ENCODE assay signal across 17 mouse cellular contexts in genomic region chr17:32880320-32881218, GRCm38 (mm10). TPM values are rescaled to one million over a fixed set of nuclear protein-coding genes. Genes with fewer than 3 reads are reported as not detected.
"Had no signal": no experiment of that assay in that cellular context is flagged by ENCODE, and none has a peak within 500 bp of the region (broad histone marks: within the 10 kb centered on the region; RNA-seq: fewer than 3 reads in every experiment).

No protein-coding gene starts in this region.

- DNase-seq: kidney, postnatal 25 days; lung, embryonic 14.5 days; lung, postnatal 10 days; lung, postnatal 4 days; retina, postnatal 1 day had no signal

- ATAC-seq: liver, embryonic 12.5 days; midbrain, embryonic 15.5 days had no signal

- H3K27ac ChIP-seq: left cerebral cortex, adult 2 months; limb, embryonic 15.5 days; liver, embryonic 12.5 days; midbrain, embryonic 15.5 days; neural tube, embryonic 13.5 days; stomach, postnatal 0 days had no signal

- H3K4me3 ChIP-seq: left cerebral cortex, adult 2 months; limb, embryonic 15.5 days; liver, embryonic 12.5 days; megakaryocyte, embryonic 14.5 days; midbrain, embryonic 15.5 days; neural tube, embryonic 13.5 days had no signal

- H3K4me1 ChIP-seq: liver, embryonic 12.5 days; midbrain, embryonic 15.5 days; neural tube, embryonic 13.5 days had no signal

- H3K27me3 ChIP-seq: limb, embryonic 15.5 days; midbrain, embryonic 15.5 days had no signal

- H3K9me3 ChIP-seq: limb, embryonic 15.5 days; liver, embryonic 12.5 days; midbrain, embryonic 15.5 days; neural tube, embryonic 13.5 days had no signal

- H3K9ac ChIP-seq: limb, embryonic 15.5 days; liver, embryonic 12.5 days; lung, embryonic 14.5 days; midbrain, embryonic 15.5 days; neural tube, embryonic 13.5 days had no signal

RNA-seq across cellular contexts. Expression of gene Cyp4f14, which starts 36.6 kb away (rescaled TPM):
- total RNA-seq: monocyte, adult 5-6 weeks had no signal
- polyA plus RNA-seq: kidney, embryonic 16.5 days; limb, embryonic 11.5 days; limb, embryonic 15.5 days; liver, embryonic 12.5 days; liver, embryonic 16.5 days; lung, embryonic 14.5 days; midbrain, embryonic 11.5 days; neural tube, embryonic 13.5 days; stomach, postnatal 0 days had no signal
